Mouse (Mus musculus) limb, embryonic 13.5 days (tissue): Measurements from ENCODE around the gene Ttc30b. TPM values are rescaled to one million over a fixed set of nuclear protein-coding genes. Genes with fewer than 3 reads are reported as not detected.
"Not testable (repeated sequence)": the region's sequence is repeated elsewhere in the genome, so short reads cannot be mapped to it uniquely, and the experiment has no call there.

ENCODE experiments used
- ATAC-seq: fragments of 200-750 bp; cut with Nextera tagmentation; 2 replicates; pipeline ENCODE4 v1.8.0; 2017; ENCODE audit warnings: low read depth, moderate number of reproducible peaks, moderate TSS enrichment; ENCODE audit not compliant: low FRiP score
- H3K27ac ChIP-seq: fragments of 300-500 bp; sonication (generic); 2 replicates; pipeline ENCODE4 v1.5.1; 2015; ENCODE audit warnings: inconsistent platforms, mild to moderate bottlenecking, moderate library complexity
- H3K27me3 ChIP-seq: fragments of 300-500 bp; sonication (generic); 2 replicates; pipeline ENCODE4 v1.6.1; 2015; ENCODE audit warnings: mild to moderate bottlenecking, inconsistent platforms
- H3K36me3 ChIP-seq: fragments of 300-500 bp; sonication (generic); 2 replicates; pipeline ENCODE4 v1.6.1; 2015; ENCODE audit warnings: inconsistent platforms, mild to moderate bottlenecking, moderate library complexity
- H3K4me1 ChIP-seq: fragments of 300-500 bp; sonication (generic); 2 replicates; pipeline ENCODE4 v1.6.1; 2015; ENCODE audit warnings: inconsistent platforms
- H3K4me2 ChIP-seq: fragments of 300-500 bp; sonication (generic); replicated peaks from 2 replicates; pipeline ENCODE4 v1.6.1; 2015; ENCODE audit warnings: inconsistent platforms, mild to moderate bottlenecking, moderate library complexity
- H3K4me3 ChIP-seq: fragments of 300-500 bp; sonication (generic); 2 replicates; pipeline ENCODE4 v1.5.1; 2015; ENCODE audit warnings: moderate library complexity, mild to moderate bottlenecking, inconsistent platforms
- H3K9ac ChIP-seq: fragments of 300-500 bp; sonication (generic); 2 replicates; pipeline ENCODE4 v1.6.1; 2015; ENCODE audit warnings: mild to moderate bottlenecking, inconsistent platforms
- H3K9me3 ChIP-seq: fragments of 300-500 bp; sonication (generic); 2 replicates; pipeline ENCODE4 v1.6.1; 2016; ENCODE audit warnings: inconsistent platforms
- WGBS: fragments of 180-500 bp; shearing (Covaris S2); methylation state at CpG from one replicate; pipeline ENCODE4 v1.1.7; 2015; 5-methylcytosine and 5-hydroxymethylcytosine counted together
- polyA plus RNA-seq: library from polyadenylated mRNA; unstranded; fragments of >200 nt; fragmentation: Nextera tagmentation; extraction: Ambion mirVana; gene quantifications from 2 replicates; pipeline ENCODE4 v1.2.1, GENCODE M21; 2015

Ttc30b gene
- polyA plus RNA-seq, 1 experiment from 2014 or later = 10.3 TPM

DNA sequence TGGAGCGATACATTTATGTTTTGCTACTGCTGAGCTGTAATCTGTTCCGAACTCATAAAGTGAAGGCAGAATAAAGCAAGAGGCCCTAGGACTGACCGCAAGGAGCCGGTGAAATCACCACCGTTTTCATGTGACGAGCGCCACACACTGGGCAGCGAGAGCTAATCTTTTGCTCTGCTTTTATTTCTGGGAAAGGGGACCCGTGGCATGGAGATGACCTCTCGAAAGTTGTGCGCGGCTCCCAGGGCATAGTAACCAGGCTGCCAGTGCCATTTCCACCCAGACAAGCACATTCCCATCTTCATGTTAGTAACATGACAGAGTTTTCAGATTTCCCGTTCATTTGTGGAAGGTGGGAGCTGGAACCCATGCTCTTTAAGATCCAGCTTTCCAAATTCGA is 26.1 kb upstream of the Ttc30b start:
- Histone ChIP-seq H3K4me1 (peaks cover 66% of the 10 kb centered on the region), H3K27me3 (peaks cover 14% of the 10 kb centered on the region), H3K36me3 (no peaks in the 10 kb centered on the region), H3K27ac (peak overlapping the region; percentile 78), H3K4me3 (peak overlapping the region; percentile 8; the same call in 1 of the 2 replicates), H3K9ac (peak overlapping the region; percentile 43; the same call in 1 of the 2 replicates), H3K9me3 (no peaks in the 10 kb centered on the region), H3K4me2 (peak overlapping the region; percentile 57)
- no peak for ATAC-seq
- WGBS = 10% methylated on average over 14 of the region's 14 CpGs

DNA sequence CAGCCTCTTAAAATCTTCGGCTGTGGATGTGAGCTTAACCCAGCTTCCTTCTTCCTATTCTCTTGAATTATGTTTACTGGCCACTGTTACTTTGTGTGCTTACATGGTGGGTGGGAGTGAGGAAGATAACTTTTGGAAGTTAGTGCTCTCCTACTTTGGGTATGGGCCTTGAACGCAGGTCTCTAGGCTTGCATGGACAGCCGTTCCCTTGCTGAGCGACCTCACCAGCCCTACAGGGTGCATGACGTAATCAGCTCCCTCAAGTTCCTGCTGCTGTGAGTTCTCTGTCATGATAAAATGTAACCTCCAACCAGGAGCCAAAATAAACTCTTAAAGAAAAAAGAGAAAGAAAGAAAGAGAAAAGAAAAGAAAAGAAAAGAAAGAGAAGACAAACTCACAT is 25.7 kb upstream of the Ttc30b start:
- Histone ChIP-seq H3K27ac (peak overlapping the region; percentile 78), H3K27me3 (peaks cover 14% of the 10 kb centered on the region), H3K36me3 (no peaks in the 10 kb centered on the region), H3K4me2 (peak overlapping the region; percentile 57), H3K4me3 (no peak overlapping the region), H3K9ac (0 out of 2 replicates have a peak overlapping the region, but pooled peaks have one; percentile 8), H3K9me3 (no peaks in the 10 kb centered on the region), H3K4me1 (peaks cover 70% of the 10 kb centered on the region)
- 42% methylated on average over 5 of the region's 5 CpGs for WGBS
- no peak for ATAC-seq

DNA sequence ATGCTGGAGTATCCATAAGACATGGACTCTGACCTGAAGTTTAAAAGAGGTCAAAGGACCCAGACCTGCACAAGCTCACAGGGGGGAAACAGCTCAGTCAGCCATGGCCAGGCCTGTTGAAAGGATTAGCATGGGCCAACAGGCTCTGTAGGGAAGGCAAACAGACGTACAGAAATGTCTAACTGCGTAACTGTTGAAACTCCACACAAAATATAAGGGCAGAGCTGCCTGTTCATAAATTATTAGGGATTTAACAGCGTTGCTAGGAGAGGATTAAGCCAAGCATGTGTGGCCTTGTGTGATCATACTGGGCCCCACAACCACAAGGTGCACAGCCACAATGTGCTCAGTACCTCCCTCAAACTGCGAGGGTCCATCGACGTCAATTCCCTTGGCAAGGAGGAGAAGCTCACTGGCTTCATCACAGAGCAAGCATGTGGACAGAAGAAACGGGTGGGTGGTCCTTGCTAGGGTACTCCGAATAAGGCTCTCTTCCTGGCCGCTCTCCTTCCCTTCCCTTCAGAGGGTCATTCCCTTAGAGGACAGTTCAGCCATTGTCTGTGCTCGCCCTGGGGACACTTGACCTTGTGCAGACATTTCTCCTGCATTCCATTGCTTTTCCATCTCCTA is 24.9 kb upstream of the Ttc30b start:
- Histone ChIP-seq H3K9me3 (no peaks in the 10 kb centered on the region), H3K27me3 (peaks cover 14% of the 10 kb centered on the region), H3K9ac (no peak overlapping the region), H3K4me2 (peak overlapping the region; percentile 57), H3K27ac (peak overlapping the region; percentile 78; the same call in 1 of the 2 replicates), H3K4me1 (peaks cover 77% of the 10 kb centered on the region), H3K4me3 (no peak overlapping the region), H3K36me3 (no peaks in the 10 kb centered on the region)
- no peak for ATAC-seq
- 39% methylated on average over 10 of the region's 10 CpGs for WGBS

DNA sequence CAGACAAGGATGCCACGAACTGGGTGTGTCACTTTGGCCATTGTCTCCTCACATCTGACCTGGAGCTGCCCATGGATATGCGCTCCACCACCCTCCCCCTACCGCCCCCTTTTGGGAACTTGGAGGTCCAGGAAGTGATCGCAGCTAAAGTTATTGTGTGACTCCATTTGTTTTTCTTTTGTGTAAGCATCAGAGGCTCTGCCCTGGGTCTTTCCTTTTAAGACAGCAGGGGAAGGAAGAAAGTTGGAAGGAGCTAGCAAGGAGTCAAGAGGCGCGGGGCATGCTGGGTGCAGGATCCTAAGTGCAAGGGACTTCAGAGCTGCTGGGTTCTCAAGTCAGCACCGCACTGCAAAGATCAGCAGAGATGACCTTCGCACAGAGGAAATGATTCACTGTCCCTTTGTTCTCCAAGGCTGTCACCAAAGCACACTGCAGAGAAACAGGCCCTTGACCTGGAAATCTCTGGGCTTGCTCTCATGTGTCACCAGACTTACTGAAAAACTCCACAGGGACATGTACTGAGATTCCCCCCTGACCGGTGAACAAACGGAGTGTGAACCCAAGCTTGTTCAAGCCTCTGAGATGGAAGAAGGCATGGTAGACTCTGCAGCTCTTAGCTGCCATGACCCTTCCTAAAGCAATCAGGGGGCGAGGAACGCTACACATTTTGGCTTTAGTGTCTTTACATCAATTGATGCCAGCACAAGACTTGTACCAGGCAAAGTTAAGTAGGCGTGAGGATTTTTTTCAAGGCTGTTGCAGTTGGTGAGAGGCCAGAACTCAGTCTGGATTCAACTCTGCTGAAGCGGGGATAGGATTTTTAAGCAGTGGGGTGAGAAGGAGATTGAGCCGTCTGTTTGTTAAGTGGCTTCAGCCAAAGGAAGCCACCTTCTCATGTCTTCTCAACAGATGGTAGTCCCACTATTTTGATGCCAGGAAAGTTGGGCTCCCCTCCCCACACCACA is 22.3 kb upstream of the Ttc30b start:
- Histone ChIP-seq H3K4me1 (peaks cover 77% of the 10 kb centered on the region), H3K27ac (peak overlapping the region; percentile 86), H3K27me3 (peaks cover 14% of the 10 kb centered on the region), H3K9me3 (no peaks in the 10 kb centered on the region), H3K36me3 (no peaks in the 10 kb centered on the region), H3K4me3 (0 out of 2 replicates have a peak overlapping the region, but pooled peaks have one; percentile 12), H3K9ac (no peak overlapping the region), H3K4me2 (peak overlapping the region; percentile 57)
- WGBS = 42% methylated on average over 15 of the region's 15 CpGs
- ATAC-seq = no peak

DNA sequence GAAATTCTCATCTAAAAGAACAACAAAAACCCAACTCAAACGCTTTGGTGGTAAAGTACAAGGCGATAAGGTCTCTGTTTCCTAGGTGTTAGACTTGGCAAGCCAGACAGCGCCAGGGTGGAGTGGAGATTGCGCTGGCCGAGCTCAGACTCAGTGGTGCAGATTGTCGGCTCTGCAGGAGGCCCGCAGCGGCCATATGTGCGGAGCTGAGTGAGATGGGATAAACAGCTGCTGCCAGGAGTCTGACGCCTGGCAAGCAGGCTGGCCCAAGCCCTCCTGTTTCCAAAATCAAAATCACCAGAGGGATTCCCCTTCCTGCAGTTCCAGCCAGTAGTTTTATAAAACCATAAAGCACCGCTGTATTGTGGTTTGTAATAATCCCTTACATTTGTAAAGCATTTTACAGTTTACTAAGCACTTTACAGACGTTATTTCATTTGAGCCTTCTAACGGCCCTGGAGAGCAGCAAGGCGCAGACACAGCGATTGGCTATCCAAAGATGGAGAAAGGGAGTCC is 21.5 kb upstream of the Ttc30b start:
- Histone ChIP-seq H3K4me3 (0 out of 2 replicates have a peak overlapping the region, but pooled peaks have one; percentile 12), H3K27me3 (peaks cover 19% of the 10 kb centered on the region), H3K4me1 (peaks cover 73% of the 10 kb centered on the region), H3K27ac (peak overlapping the region; percentile 86), H3K36me3 (no peaks in the 10 kb centered on the region), H3K4me2 (peak overlapping the region; percentile 57), H3K9me3 (no peaks in the 10 kb centered on the region), H3K9ac (no peak overlapping the region)
- 3% methylated on average over 15 of the region's 15 CpGs for WGBS
- peak; percentile 88 for ATAC-seq

DNA sequence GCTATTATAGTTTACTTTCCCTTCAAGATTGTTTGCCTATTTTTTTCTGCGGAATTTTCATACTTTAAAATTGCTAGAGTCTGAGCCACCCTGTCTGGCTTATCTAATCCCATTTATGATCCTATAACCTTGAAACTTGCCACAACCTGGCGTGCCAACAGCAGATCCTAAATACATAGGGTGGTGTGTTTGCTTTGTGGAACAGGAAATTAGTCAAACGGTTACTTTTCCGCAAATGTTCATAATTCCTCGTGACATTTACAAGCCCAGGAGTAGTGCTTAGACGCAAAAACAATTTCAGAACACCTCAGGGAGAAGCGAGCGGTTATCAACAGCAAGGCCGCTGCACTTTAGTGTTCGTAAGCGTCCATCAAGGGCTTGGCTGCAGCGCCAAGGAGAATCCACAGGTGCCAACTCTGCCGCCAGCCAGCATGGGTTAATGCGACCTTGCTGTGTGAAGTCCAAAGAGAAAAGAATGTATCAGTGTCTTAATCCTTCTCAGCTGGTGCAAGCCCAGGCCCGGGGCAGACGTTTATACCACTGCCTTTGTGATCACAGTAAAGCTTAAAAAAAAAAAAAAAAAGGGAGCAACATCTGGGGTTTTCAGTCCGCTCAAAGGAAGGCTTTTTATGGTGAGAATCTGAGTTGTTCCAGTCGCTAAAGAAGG is 20.9 kb upstream of the Ttc30b start:
- H3K4me3 ChIP-seq = peak overlapping the region; percentile 2; the same call in 1 of the 2 replicates
- H3K36me3 ChIP-seq = no peaks in the 10 kb centered on the region
- H3K27ac ChIP-seq = peak overlapping the region; percentile 86
- 4% methylated on average over 18 of the region's 18 CpGs for WGBS
- peak overlapping the region; percentile 57 for H3K4me2 ChIP-seq
- peak overlapping the region; percentile 14; the same call in 1 of the 2 replicates for H3K9ac ChIP-seq
- H3K27me3 ChIP-seq = peaks cover 21% of the 10 kb centered on the region
- no peaks in the 10 kb centered on the region for H3K9me3 ChIP-seq
- H3K4me1 ChIP-seq = peaks cover 67% of the 10 kb centered on the region
- peak; percentile 65 for ATAC-seq

DNA sequence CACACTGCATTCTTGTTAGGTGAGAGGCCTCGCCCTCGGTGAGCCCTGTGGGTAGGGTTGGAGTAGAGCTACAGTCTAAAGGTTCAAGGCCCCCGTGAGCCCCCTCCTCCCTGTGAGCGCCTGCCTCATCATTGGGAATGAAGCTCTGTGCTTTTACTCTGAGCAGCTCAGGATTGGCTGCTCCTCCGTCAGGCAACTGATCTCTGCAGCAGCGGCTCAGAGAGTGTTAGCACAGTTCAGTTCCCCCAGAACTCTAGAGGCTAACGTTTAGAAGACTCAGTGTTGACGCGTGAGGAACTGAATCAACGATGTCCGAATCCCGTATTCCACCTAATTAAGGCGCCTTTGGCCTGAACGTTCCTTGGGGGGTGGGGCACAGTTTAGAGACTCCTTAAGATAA is 17.3 kb upstream of the Ttc30b start:
- no peak overlapping the region for H3K4me3 ChIP-seq
- WGBS = 59% methylated on average over 14 of the region's 14 CpGs
- peaks cover 43% of the 10 kb centered on the region for H3K4me1 ChIP-seq
- H3K36me3 ChIP-seq = no peaks in the 10 kb centered on the region
- no peaks in the 10 kb centered on the region for H3K9me3 ChIP-seq
- H3K27me3 ChIP-seq = peaks cover 16% of the 10 kb centered on the region
- no peak overlapping the region for H3K4me2 ChIP-seq
- H3K27ac ChIP-seq = no peak overlapping the region
- no peak overlapping the region for H3K9ac ChIP-seq
- ATAC-seq = no peak

DNA sequence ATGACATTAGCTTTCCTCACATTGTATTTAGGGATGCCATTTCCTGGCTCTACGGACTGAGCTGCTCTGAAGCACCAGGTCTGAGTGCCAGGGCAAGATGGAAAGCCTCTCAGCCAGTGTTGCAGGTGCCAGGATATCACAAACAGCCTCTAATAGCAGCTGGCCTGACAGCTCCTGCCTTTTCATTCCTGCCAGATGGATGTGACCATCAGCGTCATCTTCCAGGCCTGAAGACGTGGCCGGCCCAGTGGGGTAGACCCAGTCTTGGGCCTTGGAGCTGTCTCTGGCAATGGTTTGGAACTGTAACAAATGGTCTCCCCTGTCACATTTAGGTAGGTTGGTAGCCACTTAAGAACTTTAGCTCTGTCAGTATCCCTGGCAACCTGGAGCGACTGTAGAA is 14.9 kb upstream of the Ttc30b start:
- H3K4me2 ChIP-seq = no peak overlapping the region
- no peak overlapping the region for H3K9ac ChIP-seq
- H3K4me1 ChIP-seq = peaks cover 23% of the 10 kb centered on the region
- H3K27ac ChIP-seq = no peak overlapping the region
- H3K36me3 ChIP-seq = no peaks in the 10 kb centered on the region
- peaks cover 16% of the 10 kb centered on the region for H3K27me3 ChIP-seq
- no peaks in the 10 kb centered on the region for H3K9me3 ChIP-seq
- H3K4me3 ChIP-seq = no peak overlapping the region
- 92% methylated on average over 5 of the region's 5 CpGs for WGBS
- no peak for ATAC-seq

DNA sequence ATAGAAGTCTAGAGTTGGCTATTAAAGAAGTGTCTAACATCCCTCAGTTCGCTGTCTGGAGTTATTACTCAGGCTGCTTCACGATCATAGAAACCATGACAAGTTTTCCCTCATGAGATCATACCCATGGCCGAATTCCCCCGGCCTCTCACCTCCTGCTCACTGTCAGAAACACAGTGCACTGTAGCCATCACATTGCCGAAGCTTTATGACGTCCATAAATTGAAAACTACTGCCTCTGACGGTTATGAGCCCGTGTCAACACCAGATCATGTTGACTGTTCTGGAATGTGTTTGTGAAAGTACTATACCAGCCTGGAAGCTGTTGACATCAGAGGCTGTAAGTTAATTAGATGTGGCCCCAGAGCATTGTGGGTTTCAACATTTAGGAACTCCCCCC is 12.3 kb upstream of the Ttc30b start:
- no peak overlapping the region for H3K9ac ChIP-seq
- no peak overlapping the region for H3K4me2 ChIP-seq
- no peaks in the 10 kb centered on the region for H3K36me3 ChIP-seq
- 28% methylated on average over 8 of the region's 8 CpGs for WGBS
- peaks cover 16% of the 10 kb centered on the region for H3K27me3 ChIP-seq
- no peak for ATAC-seq
- no peak overlapping the region for H3K27ac ChIP-seq
- no peaks in the 10 kb centered on the region for H3K9me3 ChIP-seq
- H3K4me3 ChIP-seq = no peak overlapping the region
- peaks cover 10% of the 10 kb centered on the region for H3K4me1 ChIP-seq

DNA sequence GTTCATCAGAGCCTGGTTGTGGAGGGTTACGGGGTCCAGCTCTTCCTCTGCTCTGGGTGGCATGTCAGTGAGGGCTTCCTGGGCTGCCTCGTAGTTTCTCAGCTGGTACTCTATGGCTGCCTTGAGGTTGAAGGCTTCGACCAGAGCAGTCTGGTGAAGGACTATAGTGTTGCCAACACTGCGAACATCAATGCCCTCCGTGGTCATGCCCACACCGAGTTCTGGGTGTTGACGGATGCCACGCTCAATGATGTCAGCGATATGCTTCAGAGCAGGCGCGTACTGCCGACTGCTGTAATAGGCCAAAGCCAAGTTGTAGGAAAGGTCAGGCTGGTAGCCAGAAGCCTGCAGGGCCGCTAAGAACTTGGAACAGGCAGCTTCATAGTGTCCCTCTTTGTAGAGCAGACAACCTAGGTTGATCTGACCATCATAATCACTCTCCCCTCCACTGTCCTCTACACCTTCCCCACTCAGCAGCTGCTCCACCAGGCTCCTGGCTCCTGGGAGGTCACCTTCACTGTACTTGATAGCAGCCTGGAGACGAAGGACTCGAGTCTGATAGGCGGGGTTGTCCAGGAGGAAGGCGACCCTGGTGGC is 767 bp downstream of the Ttc30b start:
- Histone ChIP-seq H3K4me1 (peaks cover 38% of the 10 kb centered on the region), H3K9ac (peak overlapping the region; percentile 62), H3K27ac (peak overlapping the region; percentile 89; the same call in 1 of the 2 replicates), H3K4me2 (peak overlapping the region; percentile 67), H3K4me3 (peak overlapping the region; percentile 51)
- ATAC-seq = peak; percentile 45
- WGBS = 65% methylated on average over 15 of the region's 17 CpGs
- H3K36me3 ChIP-seq, H3K9me3 ChIP-seq, H3K27me3 ChIP-seq: not testable (repeated sequence)

DNA sequence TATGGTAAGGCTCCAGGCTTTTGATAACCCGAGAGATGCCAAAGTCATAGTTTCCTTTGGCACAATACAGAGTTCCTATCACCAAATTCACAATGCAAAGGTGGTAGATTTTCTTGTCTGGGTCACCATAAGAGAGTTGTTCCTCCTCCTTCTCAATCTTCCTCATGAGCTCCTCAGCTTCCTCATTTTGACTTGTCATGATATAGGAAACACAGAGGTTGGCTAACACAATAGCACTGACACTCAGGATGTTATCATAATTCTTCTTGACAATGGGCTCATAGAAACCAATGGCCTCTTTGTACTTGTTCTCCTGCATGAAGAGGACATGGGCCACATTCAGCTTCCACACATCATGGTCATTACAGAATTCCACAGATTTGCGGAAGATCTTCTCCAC is 1.7 kb downstream of the Ttc30b start:
- not testable (repeated sequence) for H3K9ac ChIP-seq, ATAC-seq, H3K36me3 ChIP-seq, H3K27me3 ChIP-seq, H3K27ac ChIP-seq, H3K4me2 ChIP-seq, H3K9me3 ChIP-seq, H3K4me3 ChIP-seq
- H3K4me1 ChIP-seq = peaks cover 37% of the 10 kb centered on the region
- WGBS = 89% methylated on average over 2 of the region's 2 CpGs
